In the genomic region with DNA sequence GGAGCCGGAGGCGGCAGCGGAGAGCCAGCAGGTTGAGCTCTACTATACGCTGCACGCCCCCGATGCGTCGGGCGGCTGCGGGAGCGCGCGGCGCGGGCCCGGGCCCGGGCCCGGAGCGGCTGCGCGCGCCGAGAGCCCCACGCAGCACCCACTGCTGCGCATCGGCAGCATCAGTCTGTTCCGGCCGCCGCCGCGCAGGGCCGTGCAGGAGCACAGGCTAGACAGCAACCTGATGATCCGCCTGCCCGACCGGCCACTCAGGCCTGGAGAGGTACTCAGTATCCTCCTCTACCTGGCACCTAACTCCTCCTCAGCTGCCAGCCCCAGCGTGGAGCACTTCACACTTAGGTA, we compare ENCODE assay signal across 9 mouse cellular contexts. TPM values are rescaled to one million over a fixed set of nuclear protein-coding genes. Genes with fewer than 3 reads are reported as not detected.
DNase-seq lines count a peak whose midpoint lies in the region; ATAC-seq lines count a peak whose summit lies in the region.
"Had no signal": no experiment of that assay in that cellular context is flagged by ENCODE, and none has a peak within 500 bp of the region (broad histone marks: within the 10 kb centered on the region; RNA-seq: fewer than 3 reads in every experiment).

No protein-coding gene starts in this region.

- H3K27me3 ChIP-seq in lung, embryonic 15.5 days: peaks cover 54% of the 10 kb centered on the region
- H3K27me3 ChIP-seq in embryonic facial prominence, embryonic 15.5 days: peaks cover 65% of the 10 kb centered on the region
- peaks cover 39% of the 10 kb centered on the region for H3K27me3 ChIP-seq in intestine, embryonic 16.5 days (replicated peaks; ENCODE audit: control insufficient read depth, insufficient read depth, low read length)
- H3K27me3 ChIP-seq in neural tube, embryonic 15.5 days (replicated peaks): peaks cover 46% of the 10 kb centered on the region

- no peak for DNase-seq in lung, postnatal 14 days
- DNase-seq in urinary bladder, postnatal 14 days (ENCODE audit: low spot score): no peak
- no peak for DNase-seq in spleen, postnatal 10 days (ENCODE audit: low spot score in 2 of 2)
- DNase-seq: adrenal gland, adult 2 months had no signal

- H3K9me3 ChIP-seq in lung, embryonic 15.5 days: no peaks in the 10 kb centered on the region
- no peaks in the 10 kb centered on the region for H3K9me3 ChIP-seq in embryonic facial prominence, embryonic 15.5 days (replicated peaks)
- H3K9me3 ChIP-seq in intestine, embryonic 16.5 days (ENCODE audit: control insufficient read depth, low read length): no peaks in the 10 kb centered on the region
- H3K9me3 ChIP-seq in neural tube, embryonic 15.5 days (replicated peaks): no peaks in the 10 kb centered on the region

- no peak overlapping the region for H3K9ac ChIP-seq in lung, embryonic 15.5 days
- H3K9ac ChIP-seq in embryonic facial prominence, embryonic 15.5 days: no peak overlapping the region
- H3K9ac ChIP-seq in intestine, embryonic 16.5 days (ENCODE audit: low read depth, low read length): no peak overlapping the region
- 0 out of 2 replicates have a peak overlapping the region, but pooled peaks have one; percentile 28 for H3K9ac ChIP-seq in neural tube, embryonic 15.5 days (replicated peaks)
- H3K9ac ChIP-seq: liver, embryonic 14.5 days had no signal

- H3K36me3 ChIP-seq in lung, embryonic 15.5 days: no peaks in the 10 kb centered on the region
- no peaks in the 10 kb centered on the region for H3K36me3 ChIP-seq in embryonic facial prominence, embryonic 15.5 days
- no peaks in the 10 kb centered on the region for H3K36me3 ChIP-seq in intestine, embryonic 16.5 days (ENCODE audit: control insufficient read depth, insufficient read depth, low read length)
- H3K36me3 ChIP-seq in neural tube, embryonic 15.5 days: 0 out of 2 replicates have a peak, but pooled peaks cover 2% of the 10 kb centered on the region

- peak overlapping the region; percentile 41 for H3K4me2 ChIP-seq in lung, embryonic 15.5 days
- peak overlapping the region; percentile 51 for H3K4me2 ChIP-seq in embryonic facial prominence, embryonic 15.5 days (replicated peaks)
- peak overlapping the region; percentile 52 for H3K4me2 ChIP-seq in intestine, embryonic 16.5 days (ENCODE audit: low read depth, low read length)
- peak overlapping the region; percentile 73 for H3K4me2 ChIP-seq in neural tube, embryonic 15.5 days

- H3K27ac ChIP-seq in lung, embryonic 15.5 days: no peak overlapping the region
- no peak overlapping the region for H3K27ac ChIP-seq in embryonic facial prominence, embryonic 15.5 days (replicated peaks)
- H3K27ac ChIP-seq in intestine, embryonic 16.5 days (ENCODE audit: low read length): no peak overlapping the region
- no peak overlapping the region for H3K27ac ChIP-seq in neural tube, embryonic 15.5 days (replicated peaks)
- H3K27ac ChIP-seq: liver, embryonic 14.5 days had no signal

- 2% methylated on average over 27 of the region's 36 CpGs for WGBS in lung, embryonic 15.5 days
- 3% methylated on average over 33 of the region's 36 CpGs for WGBS in embryonic facial prominence, embryonic 15.5 days
- WGBS in intestine, embryonic 16.5 days: 3% methylated on average over 36 of the region's 36 CpGs
- under 1% methylated on average over 35 of the region's 36 CpGs for WGBS in neural tube, embryonic 15.5 days

- ATAC-seq in lung, embryonic 15.5 days (ENCODE audit: borderline replicate concordance, extremely low read depth, low FRiP score, low TSS enrichment): no peak
- no peak for ATAC-seq in embryonic facial prominence, embryonic 15.5 days (ENCODE audit: insufficient number of reproducible peaks, low FRiP score, low TSS enrichment, low read depth)
- ATAC-seq in intestine, embryonic 16.5 days: no peak
- no peak for ATAC-seq in neural tube, embryonic 15.5 days (ENCODE audit: low FRiP score)

- H3K4me1 ChIP-seq in lung, embryonic 15.5 days: no peaks in the 10 kb centered on the region
- H3K4me1 ChIP-seq in embryonic facial prominence, embryonic 15.5 days: peaks cover 8% of the 10 kb centered on the region
- H3K4me1 ChIP-seq in intestine, embryonic 16.5 days (ENCODE audit: control insufficient read depth, insufficient read depth, low read length): peaks cover 8% of the 10 kb centered on the region; the same call in 1 of the 2 replicates
- peaks cover 11% of the 10 kb centered on the region for H3K4me1 ChIP-seq in neural tube, embryonic 15.5 days

- H3K4me3 ChIP-seq in lung, embryonic 15.5 days: peak overlapping the region; percentile 12
- peak overlapping the region; percentile 32 for H3K4me3 ChIP-seq in embryonic facial prominence, embryonic 15.5 days (replicated peaks)
- peak overlapping the region; percentile 40 for H3K4me3 ChIP-seq in intestine, embryonic 16.5 days (ENCODE audit: low read length)
- peak overlapping the region; percentile 47 for H3K4me3 ChIP-seq in neural tube, embryonic 15.5 days (replicated peaks)

RNA-seq across cellular contexts. Expression of gene Tmem132e, which starts 46.1 kb away (rescaled TPM):
- polyA plus RNA-seq in lung, embryonic 15.5 days (2015; fragmentation: Nextera tagmentation; extraction: Ambion mirVana): 0.11 and 0.12 TPM in 2 replicates
- polyA plus RNA-seq in embryonic facial prominence, embryonic 15.5 days (2015; fragmentation: Nextera tagmentation; extraction: Ambion mirVana): 0.44 and 1.0 TPM in 2 replicates
- polyA plus RNA-seq in intestine, embryonic 16.5 days (2015; fragmentation: Nextera tagmentation; extraction: Ambion mirVana): 0.37 and 0.46 TPM in 2 replicates
- 5.1 and 5.7 TPM in 2 replicates for polyA plus RNA-seq in neural tube, embryonic 15.5 days (2015; fragmentation: Nextera tagmentation; extraction: Ambion mirVana)
